Mouse (Mus musculus): ENCODE results near the gene Tmem151b. TPM values are rescaled to one million over a fixed set of nuclear protein-coding genes. Genes with fewer than 3 reads are reported as not detected.

Gene Tmem151b
- total RNA-seq (2023; ENCODE audit: inconsistent age): 0.16 to 0.80 TPM (median 0.47 TPM) in 4 replicates

GRCm38 (mm10) chr17:45549617-45550181, at the start of gene Tmem151b:
Gene Tmem151b (minus strand): TSS chr17:45549677.

GRCm38 (mm10) chr17:45573087-45573779, 23.8 kb upstream of the Tmem151b start, which contains the start of gene Hsp90ab1:
Gene Hsp90ab1 (minus strand): TSS chr17:45573271.

GRCm38 (mm10) chr17:45563655-45564530, 14.4 kb upstream of the Tmem151b start, which contains the start of gene Slc35b2:
Gene Slc35b2 (plus strand): TSS chr17:45563874.

GRCm38 (mm10) chr17:45555452-45556106, 6.1 kb upstream of the Tmem151b start, which contains the start of gene Nfkbie:
Gene Nfkbie (plus strand): TSS chr17:45555703.

GRCm38 (mm10) chr17:45523263-45523662, 26.2 kb downstream of the Tmem151b start, which contains the start of gene Tcte1:
Gene Tcte1 (plus strand): TSS chr17:45523434.

GRCm38 (mm10) chr17:45506700-45507189, 42.7 kb downstream of the Tmem151b start, which contains the start of gene Aars2:
Gene Aars2 (plus strand): TSS chr17:45506841.

Other genes with a start within 250 kb of the Tmem151b start
- 94.6 to 97.8 TPM (median 95.5 TPM) in 4 replicates for gene Cdc5l, start 115.9 kb downstream of the Tmem151b start, total RNA-seq (2023; ENCODE audit: inconsistent age)
- not detected in 4 replicates for gene Spats1, start 74.3 kb downstream of the Tmem151b start, total RNA-seq (2023; ENCODE audit: inconsistent age)
- gene Aars2, start 42.8 kb downstream of the Tmem151b start, total RNA-seq (2023; ENCODE audit: inconsistent age): 13.8 to 18.5 TPM (median 17.9 TPM) in 4 replicates
- gene Tcte1, start 26.2 kb downstream of the Tmem151b start, total RNA-seq (2023; ENCODE audit: inconsistent age): not detected in 4 replicates
- gene Nfkbie, start 6.0 kb upstream of the Tmem151b start, total RNA-seq (2023; ENCODE audit: inconsistent age): 151 to 160 TPM (median 154 TPM) in 4 replicates
- 50.3 to 70.4 TPM (median 57.4 TPM) in 4 replicates for gene Slc35b2, start 14.2 kb upstream of the Tmem151b start, total RNA-seq (2023; ENCODE audit: inconsistent age)
- 1,056 to 1,151 TPM (median 1,099 TPM) in 4 replicates for gene Hsp90ab1, start 23.6 kb upstream of the Tmem151b start, total RNA-seq (2023; ENCODE audit: inconsistent age)
- gene Slc29a1, start 49.9 kb upstream of the Tmem151b start, total RNA-seq (2023; ENCODE audit: inconsistent age): 22.9 to 26.3 TPM (median 25.1 TPM) in 4 replicates
- gene Mymx, start 52.4 kb upstream of the Tmem151b start, total RNA-seq (2023; ENCODE audit: inconsistent age): not detected in 4 replicates
- gene Capn11, start 109.6 kb upstream of the Tmem151b start, total RNA-seq (2023; ENCODE audit: inconsistent age): 1.5 to 3.8 TPM (median 2.1 TPM) in 4 replicates
- gene Mrpl14, start 136.6 kb upstream of the Tmem151b start, total RNA-seq (2023; ENCODE audit: inconsistent age): 26.2 to 32.3 TPM (median 28.8 TPM) in 4 replicates
- gene Tmem63b, start 137.2 kb upstream of the Tmem151b start, total RNA-seq (2023; ENCODE audit: inconsistent age): 25.9 to 36.5 TPM (median 29.4 TPM) in 4 replicates
- not detected in 4 replicates for gene 1600014C23Rik, start 184.2 kb upstream of the Tmem151b start, total RNA-seq (2023; ENCODE audit: inconsistent age)